Mouse (Mus musculus): ENCODE measurements around the gene Cdc42ep1.

Cdc42ep1 gene

DNA sequence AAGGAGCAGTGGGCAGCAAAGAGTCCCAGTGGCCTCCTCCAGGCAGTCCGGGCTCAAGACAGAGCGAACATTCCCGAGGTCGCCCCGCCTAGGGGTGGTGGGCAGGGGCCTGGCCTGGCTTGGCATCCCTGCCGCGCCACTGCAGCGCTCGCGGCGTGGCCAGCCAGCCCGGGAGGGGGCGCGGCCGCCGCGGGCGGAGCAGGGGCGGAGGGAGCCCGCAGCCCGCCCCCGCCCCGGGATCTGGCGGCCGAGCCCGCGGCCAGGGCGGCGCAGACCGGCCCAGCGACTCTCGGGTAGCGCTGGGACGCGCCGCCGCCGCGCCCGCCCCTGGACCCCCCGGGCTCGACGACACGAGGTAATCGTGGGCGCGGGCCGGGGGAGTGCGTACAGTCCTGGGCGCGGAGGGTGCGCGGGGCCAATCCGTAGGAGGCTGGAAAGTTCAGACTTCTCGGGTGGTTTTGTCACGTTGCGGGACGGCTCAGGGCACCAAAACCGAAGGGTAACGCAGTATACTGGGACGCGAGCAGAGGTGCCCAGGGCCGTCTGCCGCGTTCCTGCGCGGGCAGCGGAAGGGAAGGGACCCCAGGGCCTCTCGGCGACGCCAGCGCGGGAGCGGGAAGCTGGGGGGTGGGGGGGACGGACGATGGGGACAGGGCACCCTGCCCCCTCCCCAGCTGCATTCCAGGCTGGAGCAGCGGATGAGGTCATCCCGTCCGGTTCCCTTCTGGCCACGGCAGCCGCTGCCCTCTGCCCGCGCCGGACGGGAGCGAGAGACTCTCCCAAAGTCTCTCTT lies at the start of gene Cdc42ep1:
Gene Cdc42ep1 (plus strand): TSS at position 254 of the 793 bp plus-strand sequence.
- DNase-seq (ENCODE audit: low spot score), result no peak

DNA sequence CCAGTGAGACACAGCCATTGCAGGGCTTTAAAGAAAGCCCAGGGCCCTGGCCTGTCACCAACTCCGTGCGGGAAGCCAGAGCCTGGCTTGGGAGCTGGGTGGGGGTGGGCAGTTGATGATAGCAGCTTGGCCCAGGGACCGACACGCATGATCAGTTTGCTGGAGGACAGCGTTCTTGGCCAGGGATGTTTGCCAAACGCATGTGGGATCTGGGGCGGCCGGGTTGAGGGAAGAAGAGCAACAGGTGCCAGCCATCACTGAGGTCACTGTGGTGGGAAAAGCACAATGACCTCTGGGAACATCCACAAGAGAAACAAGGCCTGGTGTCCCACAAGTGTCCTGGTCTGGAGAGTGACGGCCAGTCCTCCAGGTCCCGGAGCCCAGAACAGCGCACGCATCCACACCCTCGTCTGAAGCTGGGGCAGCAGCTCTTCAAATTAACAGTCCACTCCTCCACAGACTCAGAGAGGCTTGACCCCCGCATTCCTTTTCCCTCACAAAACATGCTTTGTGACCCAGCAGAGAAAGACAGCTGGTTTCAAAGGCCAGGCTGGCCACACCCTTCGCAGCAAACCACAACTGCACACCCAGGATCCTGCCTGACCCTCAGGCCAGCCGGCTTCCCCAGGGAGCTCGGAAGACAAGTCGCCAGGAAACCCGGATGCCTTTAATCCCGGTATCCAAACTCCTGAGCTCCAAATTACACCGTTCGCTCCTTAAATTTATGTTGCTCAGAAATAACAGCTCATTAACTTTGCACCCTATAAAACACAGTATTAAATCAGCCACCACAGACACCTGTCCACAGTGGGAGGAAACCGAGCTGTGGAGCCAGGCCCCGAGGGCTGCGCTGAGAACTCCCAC lies 46.0 kb upstream of the Cdc42ep1 start:
- DNase-seq (ENCODE audit: low spot score), result no peak

GRCm38 (mm10) chr15:78797060-78797329 lies 45.4 kb upstream of the Cdc42ep1 start:
- no peak for DNase-seq (ENCODE audit: low spot score)

GRCm38 (mm10) chr15:78799029-78799428 lies 43.4 kb upstream of the Cdc42ep1 start:
- no peak for DNase-seq (ENCODE audit: low spot score)

- no peak for DNase-seq (ENCODE audit: low spot score)
These were observed 40.9 kb upstream of the Cdc42ep1 start for GRCm38 (mm10) chr15:78801571-78801970.

DNA sequence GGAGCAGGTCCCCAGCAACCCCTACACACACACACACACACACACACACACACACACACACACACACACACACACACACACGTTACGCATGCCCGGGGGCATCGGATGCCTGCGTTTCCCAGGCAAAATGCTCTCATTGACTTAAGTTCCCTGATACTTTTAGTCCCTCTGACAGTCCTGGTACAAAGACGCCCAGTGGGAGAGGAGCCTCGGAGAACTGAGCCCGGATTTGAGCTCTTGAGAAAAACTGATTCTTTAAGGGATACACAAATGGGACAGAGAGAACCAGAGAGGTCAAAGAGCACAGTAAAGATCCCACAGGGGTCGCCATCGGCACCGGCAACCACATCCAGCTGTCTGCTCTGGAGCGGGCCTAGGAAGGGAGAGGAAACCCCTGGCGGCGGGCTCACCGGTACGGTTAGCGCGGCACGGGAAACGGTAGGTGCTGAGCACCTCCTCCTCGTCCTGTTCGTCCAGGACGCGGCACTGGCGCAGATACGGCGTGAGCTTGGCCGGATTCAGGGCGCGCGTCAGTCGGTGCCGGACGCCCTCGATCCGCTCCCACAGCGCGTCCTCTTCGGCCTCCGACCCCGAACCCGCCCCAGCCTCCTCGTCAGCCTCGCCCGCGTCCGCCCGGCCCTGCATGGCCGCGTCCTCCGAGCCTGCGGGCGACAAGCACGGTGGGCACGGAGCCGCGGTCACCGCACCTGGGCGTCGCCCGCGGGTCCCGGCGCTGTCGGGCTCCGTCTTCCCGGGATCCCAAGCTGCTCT lies 40.3 kb upstream of the Cdc42ep1 start:
- DNase-seq (ENCODE audit: low spot score), result no peak

- no peak for DNase-seq (ENCODE audit: low spot score)
These were observed 39.5 kb upstream of the Cdc42ep1 start, which contains the start of gene Card10 for GRCm38 (mm10) chr15:78802776-78803391. Gene Card10, minus strand, starts transcription at chr15:78803042.

DNA sequence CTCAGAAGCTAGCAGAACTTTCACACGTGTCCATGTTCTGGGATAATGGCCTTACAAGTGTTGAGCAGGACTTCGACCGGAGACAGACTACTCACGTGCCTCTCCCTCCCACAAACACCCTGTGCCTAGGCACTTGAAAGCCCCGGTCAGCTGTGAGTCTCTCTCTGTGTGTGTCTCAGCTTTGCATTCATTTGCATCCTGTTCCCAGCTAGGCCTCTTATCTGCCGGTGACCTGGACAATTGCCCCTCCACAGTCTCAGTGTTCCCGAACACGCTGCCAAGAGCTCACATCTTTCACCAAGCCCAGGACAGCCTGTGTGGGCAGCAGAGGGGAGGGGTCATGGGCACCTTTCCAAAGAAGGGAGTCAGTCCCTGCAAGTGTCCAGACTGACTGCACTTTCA lies 38.9 kb upstream of the Cdc42ep1 start:
- DNase-seq (ENCODE audit: low spot score), result no peak

GRCm38 (mm10) chr15:78804326-78804725 lies 38.1 kb upstream of the Cdc42ep1 start:
- no peak for DNase-seq (ENCODE audit: low spot score)

GRCm38 (mm10) chr15:78805351-78805750 lies 37.1 kb upstream of the Cdc42ep1 start:
- no peak for DNase-seq (ENCODE audit: low spot score)

DNA sequence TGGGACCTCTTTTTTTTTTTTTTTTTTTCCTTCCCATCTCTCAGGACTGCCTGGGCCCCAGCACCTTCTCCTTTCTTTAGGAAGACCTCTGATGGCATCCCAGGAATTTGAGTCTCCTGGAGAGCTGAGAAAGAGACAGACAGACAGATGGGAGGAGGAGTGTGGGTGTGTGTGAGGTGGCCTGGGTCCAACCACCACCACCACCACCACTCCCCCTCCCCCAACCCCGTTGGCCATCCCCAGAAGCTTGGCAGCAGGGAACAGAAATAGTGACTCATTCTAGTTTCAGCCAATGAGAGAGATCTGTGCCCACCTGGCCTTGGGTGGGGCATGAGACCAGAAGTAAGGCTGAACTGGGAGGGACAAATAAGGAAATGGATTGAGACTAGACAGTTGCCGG lies 35.8 kb upstream of the Cdc42ep1 start:
- DNase-seq (ENCODE audit: low spot score), result no peak

DNA sequence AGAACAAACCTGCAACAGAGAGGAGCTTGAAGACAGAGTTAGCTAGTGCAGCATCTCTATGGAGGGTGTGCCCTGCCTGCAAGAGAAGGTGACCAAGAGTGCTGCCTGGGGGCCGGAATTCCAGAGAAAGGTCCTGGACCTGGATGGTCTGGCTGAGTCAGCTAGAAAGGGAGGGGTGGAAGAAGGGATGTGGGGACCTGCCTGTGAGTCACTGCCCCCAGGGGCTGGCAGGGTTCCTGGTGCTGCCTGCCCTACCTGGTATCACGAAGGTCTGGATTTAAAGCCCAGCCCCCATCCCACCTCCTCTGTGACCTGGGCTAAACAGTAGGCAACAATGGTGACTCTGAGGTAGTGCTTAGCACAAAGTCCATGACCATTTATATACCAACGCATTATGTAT lies 35.3 kb upstream of the Cdc42ep1 start:
- DNase-seq (ENCODE audit: low spot score), result no peak

GRCm38 (mm10) chr15:78808980-78809379 lies 33.4 kb upstream of the Cdc42ep1 start:
- no peak for DNase-seq (ENCODE audit: low spot score)

GRCm38 (mm10) chr15:78809739-78810138 lies 32.7 kb upstream of the Cdc42ep1 start:
- DNase-seq (ENCODE audit: low spot score), result no peak

GRCm38 (mm10) chr15:78810146-78810545 lies 32.3 kb upstream of the Cdc42ep1 start:
- no peak for DNase-seq (ENCODE audit: low spot score)

GRCm38 (mm10) chr15:78813603-78814002 lies 28.8 kb upstream of the Cdc42ep1 start:
- DNase-seq (ENCODE audit: low spot score), result no peak

DNA sequence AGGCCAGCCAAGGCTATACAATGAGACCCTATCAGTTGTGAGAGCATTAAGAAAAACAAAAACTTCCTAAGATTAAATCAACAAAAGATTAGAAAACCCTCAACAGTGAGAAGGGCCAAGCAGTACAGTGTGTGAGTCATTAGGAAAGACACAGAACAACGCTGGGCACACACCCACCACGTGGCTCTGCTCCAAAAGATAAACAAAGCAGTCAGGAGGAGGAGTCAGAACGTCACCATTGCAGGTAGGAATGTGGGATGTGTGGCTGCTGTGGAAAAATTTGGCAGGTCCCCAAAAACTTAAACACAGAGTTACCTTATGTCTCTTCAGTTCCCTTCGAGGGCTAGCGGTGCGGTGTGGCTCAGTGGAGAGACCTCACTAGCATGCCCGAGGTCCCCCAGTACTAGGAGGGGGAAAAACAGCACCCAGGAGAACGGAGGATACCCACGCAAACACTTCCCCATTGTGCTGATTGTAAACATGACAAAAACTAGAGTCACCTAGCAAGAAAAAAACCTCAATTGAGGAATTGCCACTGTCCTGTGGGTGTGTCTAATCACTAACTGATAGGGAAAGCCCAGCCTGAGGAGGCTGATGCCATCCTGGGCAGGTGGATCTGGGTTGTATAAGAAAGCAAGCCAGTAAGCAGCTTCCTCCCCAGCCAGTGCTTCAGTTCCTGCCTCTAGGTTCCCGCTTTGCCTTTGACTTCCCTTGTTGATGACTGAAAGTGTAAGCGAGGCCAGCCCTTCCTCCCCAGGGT lies 26.9 kb upstream of the Cdc42ep1 start:
- no peak for DNase-seq (ENCODE audit: low spot score)

- DNase-seq (ENCODE audit: low spot score), result no peak
These were observed 26.4 kb upstream of the Cdc42ep1 start for GRCm38 (mm10) chr15:78816074-78816391.

GRCm38 (mm10) chr15:78826213-78827204 lies 15.9 kb upstream of the Cdc42ep1 start:
- peak; percentile 59 for DNase-seq (ENCODE audit: low spot score)

GRCm38 (mm10) chr15:78828315-78828714 lies 14.1 kb upstream of the Cdc42ep1 start:
- no peak for DNase-seq (ENCODE audit: low spot score)
